Mouse (Mus musculus): Measurements from ENCODE around the gene Sh3pxd2a. TPM values are rescaled to one million over a fixed set of nuclear protein-coding genes. Genes with fewer than 3 reads are reported as not detected.

Gene Sh3pxd2a
- polyA plus RNA-seq, 1 experiment from 2014 or later, result 3.8 TPM

DNA sequence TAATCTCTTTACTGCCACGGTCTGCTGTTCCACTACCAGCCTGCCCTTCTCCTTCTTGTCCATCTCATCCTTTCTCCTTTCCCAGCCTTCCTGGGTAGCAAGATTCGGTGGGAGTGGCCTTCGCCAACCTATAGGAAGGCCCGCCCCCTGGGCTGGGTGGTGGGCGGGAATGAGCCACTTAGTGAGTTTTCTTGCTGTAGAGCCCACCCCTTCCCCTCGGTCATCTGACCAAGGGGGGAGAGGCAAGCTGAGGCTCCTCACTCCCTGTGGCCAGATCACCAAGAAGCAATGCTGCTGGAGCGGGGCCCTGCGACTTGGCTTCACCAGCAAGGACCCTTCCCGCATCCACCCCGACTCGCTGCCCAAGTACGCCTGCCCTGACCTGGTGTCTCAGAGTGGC is 224.1 kb downstream of the Sh3pxd2a start:
- Histone ChIP-seq H3K4me3 (peak overlapping the region; percentile 51), H3K9me3 (replicated peaks) (no peaks in the 10 kb centered on the region), H3K4me1 (peaks cover 32% of the 10 kb centered on the region), H3K36me3 (no peaks in the 10 kb centered on the region), H3K27ac (peak overlapping the region; percentile 66), H3K27me3 (ENCODE audit: low read depth, poor library complexity, severe bottlenecking) (peaks cover 9% of the 10 kb centered on the region)
- peak; percentile 70 for DNase-seq (ENCODE audit: low spot score)
- 23% methylated on average over 12 of the region's 12 CpGs for WGBS

- Histone ChIP-seq H3K27me3 (ENCODE audit: low read depth, poor library complexity, severe bottlenecking) (0 out of 2 replicates have a peak, but pooled peaks cover 10% of the 10 kb centered on the region), H3K4me1 (peaks cover 15% of the 10 kb centered on the region), H3K9me3 (replicated peaks) (no peaks in the 10 kb centered on the region), H3K36me3 (no peaks in the 10 kb centered on the region), H3K4me3 (no peak overlapping the region), H3K27ac (no peak overlapping the region)
- 96% methylated on average over 3 of the region's 3 CpGs for WGBS
- no peak for DNase-seq (ENCODE audit: low spot score)
Measured at GRCm38 (mm10) chr19:47233087-47233486, 231.1 kb downstream of the Sh3pxd2a start.

GRCm38 (mm10) chr19:47232077-47232865 is 231.9 kb downstream of the Sh3pxd2a start:
- Histone ChIP-seq H3K27me3 (ENCODE audit: low read depth, poor library complexity, severe bottlenecking) (0 out of 2 replicates have a peak, but pooled peaks cover 10% of the 10 kb centered on the region), H3K4me3 (no peak overlapping the region), H3K9me3 (replicated peaks) (no peaks in the 10 kb centered on the region), H3K27ac (no peak overlapping the region), H3K36me3 (no peaks in the 10 kb centered on the region), H3K4me1 (peaks cover 15% of the 10 kb centered on the region)
- 89% methylated on average over 5 of the region's 5 CpGs for WGBS
- no peak for DNase-seq (ENCODE audit: low spot score)

GRCm38 (mm10) chr19:47231389-47231788 is 232.8 kb downstream of the Sh3pxd2a start:
- 92% methylated on average over 6 of the region's 6 CpGs for WGBS
- H3K36me3 ChIP-seq, result no peaks in the 10 kb centered on the region

GRCm38 (mm10) chr19:47230682-47231081 is 233.5 kb downstream of the Sh3pxd2a start:
- WGBS, result 89% methylated on average over 8 of the region's 8 CpGs
- no peak for DNase-seq (ENCODE audit: low spot score)
- no peak overlapping the region for H3K4me3 ChIP-seq
- H3K27me3 ChIP-seq (ENCODE audit: low read depth, poor library complexity, severe bottlenecking), result 0 out of 2 replicates have a peak, but pooled peaks cover 13% of the 10 kb centered on the region
- no peaks in the 10 kb centered on the region for H3K9me3 ChIP-seq (replicated peaks)
- peaks cover 15% of the 10 kb centered on the region for H3K4me1 ChIP-seq
- no peak overlapping the region for H3K27ac ChIP-seq
- H3K36me3 ChIP-seq, result no peaks in the 10 kb centered on the region

More at GRCm38 (mm10) chr19:47231389-47231788, 232.8 kb downstream of the Sh3pxd2a start:
- DNase-seq (ENCODE audit: low spot score), result no peak
- peaks cover 15% of the 10 kb centered on the region for H3K4me1 ChIP-seq
- no peak overlapping the region for H3K4me3 ChIP-seq
- H3K27ac ChIP-seq, result no peak overlapping the region
- no peaks in the 10 kb centered on the region for H3K9me3 ChIP-seq (replicated peaks)
- H3K27me3 ChIP-seq (ENCODE audit: low read depth, poor library complexity, severe bottlenecking), result 0 out of 2 replicates have a peak, but pooled peaks cover 10% of the 10 kb centered on the region

- no peak overlapping the region for H3K4me3 ChIP-seq
- H3K36me3 ChIP-seq, result no peaks in the 10 kb centered on the region
- DNase-seq (ENCODE audit: low spot score), result no peak
- H3K9me3 ChIP-seq (replicated peaks), result no peaks in the 10 kb centered on the region
- peaks cover 15% of the 10 kb centered on the region for H3K4me1 ChIP-seq
- H3K27me3 ChIP-seq (ENCODE audit: low read depth, poor library complexity, severe bottlenecking), result 0 out of 2 replicates have a peak, but pooled peaks cover 13% of the 10 kb centered on the region
- H3K27ac ChIP-seq, result no peak overlapping the region
- WGBS, result 86% methylated on average over 7 of the region's 7 CpGs
Measured at GRCm38 (mm10) chr19:47230082-47230481, 234.1 kb downstream of the Sh3pxd2a start.

- Histone ChIP-seq H3K27ac (no peak overlapping the region), H3K4me3 (no peak overlapping the region; the same call in 1 of the 2 replicates), H3K36me3 (no peaks in the 10 kb centered on the region), H3K27me3 (ENCODE audit: low read depth, poor library complexity, severe bottlenecking) (0 out of 2 replicates have a peak, but pooled peaks cover 13% of the 10 kb centered on the region), H3K9me3 (replicated peaks) (no peaks in the 10 kb centered on the region), H3K4me1 (peaks cover 15% of the 10 kb centered on the region)
- DNase-seq (ENCODE audit: low spot score), result no peak
- WGBS, result 83% methylated on average over 5 of the region's 5 CpGs
Measured at GRCm38 (mm10) chr19:47229461-47229860, 234.7 kb downstream of the Sh3pxd2a start.

GRCm38 (mm10) chr19:47228725-47229252 is 235.4 kb downstream of the Sh3pxd2a start:
- Histone ChIP-seq H3K9me3 (replicated peaks) (no peaks in the 10 kb centered on the region), H3K27me3 (ENCODE audit: low read depth, poor library complexity, severe bottlenecking) (0 out of 2 replicates have a peak, but pooled peaks cover 13% of the 10 kb centered on the region), H3K4me3 (peak overlapping the region; percentile 41), H3K4me1 (peaks cover 15% of the 10 kb centered on the region), H3K36me3 (no peaks in the 10 kb centered on the region), H3K27ac (peak overlapping the region; percentile 57)
- DNase-seq (ENCODE audit: low spot score), result peak; percentile 50
- 5% methylated on average over 16 of the region's 17 CpGs for WGBS

DNA sequence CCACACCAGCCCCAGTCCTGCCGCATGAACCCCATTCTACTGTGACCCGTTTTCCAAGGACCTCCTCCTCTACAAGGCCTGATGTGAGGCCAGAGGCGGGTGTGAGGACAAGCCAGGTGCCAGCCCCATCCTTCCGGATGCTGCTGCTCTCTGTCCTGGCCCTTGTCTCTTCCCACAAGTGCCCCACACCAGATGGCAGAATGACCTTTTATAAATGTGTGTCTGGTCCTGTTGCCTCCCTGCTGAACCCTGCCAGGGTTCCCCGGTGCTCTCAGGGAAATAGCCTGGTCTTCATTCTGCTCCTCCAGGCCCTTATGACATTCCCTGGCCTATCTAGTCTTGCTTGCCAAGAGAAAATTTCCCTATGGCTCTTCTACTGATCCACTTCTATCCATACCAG is 238.4 kb downstream of the Sh3pxd2a start:
- H3K36me3 ChIP-seq, result no peaks in the 10 kb centered on the region
- no peak overlapping the region for H3K27ac ChIP-seq
- H3K27me3 ChIP-seq (ENCODE audit: low read depth, poor library complexity, severe bottlenecking), result 0 out of 2 replicates have a peak, but pooled peaks cover 13% of the 10 kb centered on the region
- 81% methylated on average over 5 of the region's 5 CpGs for WGBS
- H3K4me1 ChIP-seq, result peaks cover 15% of the 10 kb centered on the region
- H3K4me3 ChIP-seq, result no peak overlapping the region
- no peak for DNase-seq (ENCODE audit: low spot score)
- H3K9me3 ChIP-seq (replicated peaks), result no peaks in the 10 kb centered on the region

- DNase-seq (ENCODE audit: low spot score), result no peak
- H3K27ac ChIP-seq, result no peak overlapping the region
- no peak overlapping the region for H3K4me3 ChIP-seq
Measured at GRCm38 (mm10) chr19:47224743-47225142, 239.5 kb downstream of the Sh3pxd2a start.

DNA sequence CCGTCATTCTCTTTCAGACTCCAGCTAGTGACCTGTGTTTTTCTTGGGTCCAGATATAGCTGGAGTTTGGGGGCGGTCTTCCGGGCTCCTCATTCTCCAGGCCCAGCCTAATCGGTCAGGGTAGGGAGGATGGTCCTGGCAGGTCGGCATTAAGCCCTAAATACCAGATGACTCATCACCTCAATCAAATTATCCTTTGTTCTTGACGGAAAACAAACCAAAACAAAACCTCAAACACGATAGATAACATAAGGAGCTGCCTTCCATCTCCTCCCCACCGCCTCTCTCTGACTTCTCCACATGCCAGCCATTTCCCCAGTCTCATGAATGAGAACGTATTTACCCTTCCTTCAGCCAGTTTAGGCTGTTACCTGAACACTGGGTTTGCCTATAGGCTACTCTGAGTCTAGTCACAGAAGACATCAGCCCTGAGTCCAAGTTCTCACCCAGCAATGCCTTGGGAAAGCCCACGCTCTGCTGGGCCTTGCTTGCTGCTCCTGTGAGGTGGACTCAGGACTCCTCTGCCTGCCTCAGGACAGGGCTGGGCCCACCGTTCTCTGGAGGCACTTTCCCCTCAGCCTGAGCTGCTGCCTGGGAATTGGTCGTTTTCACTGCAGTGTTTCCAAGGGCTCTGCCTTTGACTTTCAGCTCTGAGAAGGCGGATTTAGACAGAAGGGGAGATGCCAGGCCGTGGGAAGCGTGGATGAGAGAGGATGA is 241.2 kb downstream of the Sh3pxd2a start:
- no peak overlapping the region for H3K4me3 ChIP-seq
- 63% methylated on average over 15 of the region's 15 CpGs for WGBS
- no peaks in the 10 kb centered on the region for H3K36me3 ChIP-seq
- H3K9me3 ChIP-seq (replicated peaks), result no peaks in the 10 kb centered on the region
- no peak for DNase-seq (ENCODE audit: low spot score)
- no peaks in the 10 kb centered on the region for H3K4me1 ChIP-seq
- 0 out of 2 replicates have a peak, but pooled peaks cover 3% of the 10 kb centered on the region for H3K27me3 ChIP-seq (ENCODE audit: low read depth, poor library complexity, severe bottlenecking)
- no peak overlapping the region for H3K27ac ChIP-seq

More at GRCm38 (mm10) chr19:47224743-47225142, 239.5 kb downstream of the Sh3pxd2a start:
- Histone ChIP-seq H3K36me3 (no peaks in the 10 kb centered on the region), H3K4me1 (peaks cover 15% of the 10 kb centered on the region), H3K9me3 (replicated peaks) (no peaks in the 10 kb centered on the region), H3K27me3 (ENCODE audit: low read depth, poor library complexity, severe bottlenecking) (0 out of 2 replicates have a peak, but pooled peaks cover 12% of the 10 kb centered on the region)
- WGBS, result 87% methylated on average over 4 of the region's 4 CpGs

DNA sequence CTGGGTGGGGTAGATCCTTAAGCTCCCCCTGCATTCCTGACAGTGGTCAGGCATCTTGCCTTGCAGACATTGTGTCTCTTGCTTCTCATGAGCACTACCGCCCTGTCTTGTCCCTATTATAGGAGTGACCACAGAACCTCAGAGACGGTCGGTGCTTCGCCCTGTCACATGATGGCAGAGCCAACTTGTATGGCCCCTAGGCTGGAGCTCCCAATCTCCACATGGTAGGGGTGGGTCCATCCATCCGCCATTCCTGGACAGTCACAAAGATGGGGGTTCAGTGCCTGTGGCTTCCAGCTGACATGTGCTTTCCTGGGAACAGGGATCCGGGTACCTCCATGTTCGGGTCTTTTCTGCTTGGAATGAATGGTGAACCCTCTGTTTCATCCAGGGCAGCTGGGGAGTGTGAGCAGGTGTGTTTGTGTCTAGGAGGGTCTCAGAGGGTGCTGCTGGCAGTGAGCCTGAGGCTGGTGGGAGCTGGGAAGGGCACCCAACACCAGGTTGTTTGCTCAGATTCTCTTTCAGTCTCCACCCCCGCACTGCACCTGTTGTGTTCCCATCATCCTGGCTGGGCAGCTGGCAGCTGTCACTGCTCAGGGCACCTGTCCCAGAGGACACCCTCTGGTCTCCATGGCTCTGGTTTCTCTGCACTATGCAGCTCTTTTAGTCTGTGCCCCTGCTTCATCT is 241.9 kb downstream of the Sh3pxd2a start:
- no peak overlapping the region for H3K27ac ChIP-seq
- WGBS, result 91% methylated on average over 8 of the region's 8 CpGs
- no peaks in the 10 kb centered on the region for H3K4me1 ChIP-seq
- H3K4me3 ChIP-seq, result no peak overlapping the region
- no peaks in the 10 kb centered on the region for H3K9me3 ChIP-seq (replicated peaks)
- no peaks in the 10 kb centered on the region for H3K36me3 ChIP-seq
- DNase-seq (ENCODE audit: low spot score), result no peak
- 0 out of 2 replicates have a peak, but pooled peaks cover 3% of the 10 kb centered on the region for H3K27me3 ChIP-seq (ENCODE audit: low read depth, poor library complexity, severe bottlenecking)

All from limb, embryonic 10.5 days (tissue).